Mouse (Mus musculus) MEL (cell line): ENCODE data around the gene Ppp4c.

ENCODE experiments used
- CHD2 ChIP-seq: IDR thresholded peaks from 2 replicates; pipeline ENCODE4 v1.6.1; 2011; ENCODE audit warnings: low read length, improper control_type of control experiment
- CTCF ChIP-seq, 3 experiments: IDR thresholded peaks in 2 of 3; conservative IDR thresholded peaks in 1 of 3; 2 replicates each; pipeline ENCODE4 v1.5.1; 2011 to 2012; ENCODE audit warnings: low read length in 3 of 3, low read depth in 2 of 3, mild to moderate bottlenecking in 2 of 3, improper control_type of control experiment in 1 of 3, inconsistent platforms in 1 of 3, mixed read lengths in 1 of 3, moderate library complexity in 1 of 3; ENCODE audit not compliant: control insufficient read depth in 1 of 3, insufficient read depth in 1 of 3, poor library complexity in 1 of 3, severe bottlenecking in 1 of 3
- ETS1 ChIP-seq: IDR thresholded peaks from 2 replicates; pipeline ENCODE4 v1.6.1; 2012; ENCODE audit warnings: low read depth, mild to moderate bottlenecking, inconsistent platforms, low read length, improper control_type of control experiment, moderate library complexity
- GATA1 ChIP-seq: IDR thresholded peaks from 2 replicates; pipeline ENCODE4 v1.6.1; 2011; ENCODE audit warnings: low read depth, low read length, improper control_type of control experiment
- MAX ChIP-seq: IDR thresholded peaks from 2 replicates; pipeline ENCODE4 v1.6.1; 2011; ENCODE audit warnings: low read length, improper control_type of control experiment
- MYC ChIP-seq: IDR thresholded peaks from 2 replicates; pipeline ENCODE4 v1.6.1; 2011; ENCODE audit warnings: low read depth, mild to moderate bottlenecking, low read length, improper control_type of control experiment, moderate library complexity
- NRF1 ChIP-seq: IDR thresholded peaks from 2 replicates; pipeline ENCODE4 v1.6.1; 2014; ENCODE audit warnings: low read depth, mild to moderate bottlenecking, inconsistent platforms, low read length, improper control_type of control experiment, moderate library complexity; ENCODE audit not compliant: poor library complexity, insufficient read depth, severe bottlenecking
- POLR2A ChIP-seq, 2 experiments: IDR thresholded peaks; 2 replicates each; pipeline ENCODE4 v1.6.1; 2011 to 2012; ENCODE audit warnings: low read length in 2 of 2, mild to moderate bottlenecking in 2 of 2, control low read depth in 1 of 2, improper control_type of control experiment in 1 of 2, low read depth in 1 of 2, moderate library complexity in 1 of 2; ENCODE audit not compliant: control insufficient read depth in 1 of 2, insufficient read depth in 1 of 2, poor library complexity in 1 of 2
- POLR2AphosphoS2 ChIP-seq: IDR thresholded peaks from 2 replicates; pipeline ENCODE4 v1.6.1; 2011; ENCODE audit warnings: low read length, improper control_type of control experiment
- POLR2AphosphoS5 ChIP-seq: IDR thresholded peaks from 2 replicates; pipeline ENCODE4 v1.6.1; 2012; ENCODE audit warnings: low read depth, borderline replicate concordance, mild to moderate bottlenecking, inconsistent platforms, low read length, moderate library complexity, mixed read lengths
- USF1 ChIP-seq: IDR thresholded peaks from 2 replicates; pipeline ENCODE4 v1.6.1; 2014; ENCODE audit warnings: low read depth, mild to moderate bottlenecking, inconsistent platforms, low read length, improper control_type of control experiment, moderate library complexity
- ZNF384 ChIP-seq: IDR thresholded peaks from 2 replicates; pipeline ENCODE4 v1.6.1; 2012; ENCODE audit warnings: low read depth, mild to moderate bottlenecking, inconsistent platforms, low read length, improper control_type of control experiment

DNA sequence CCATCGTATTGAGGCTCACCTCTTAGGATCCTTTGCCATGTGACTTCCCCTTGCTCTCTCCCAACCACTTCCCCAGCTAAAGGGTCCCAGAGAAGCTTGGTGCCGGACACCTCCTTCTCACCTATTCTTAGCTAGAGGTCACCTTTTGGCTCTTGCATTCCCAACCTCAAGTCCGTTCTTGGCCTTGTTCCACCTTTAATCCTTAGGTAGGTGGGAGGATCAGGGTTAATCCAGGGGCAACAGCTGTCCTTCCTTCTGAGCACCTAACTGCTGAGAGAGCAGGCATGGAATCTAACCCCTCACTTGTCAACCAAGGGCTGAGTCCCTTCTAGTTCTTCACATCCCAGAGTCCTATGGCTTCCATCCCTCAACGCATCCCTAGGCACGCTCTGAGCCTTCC lies 33.7 kb upstream of the Ppp4c start:
- no peak for TF ChIP-seq CTCF (IDR thresholded peaks at IDR 0.05 in 2 of 3, conservative IDR thresholded peaks at IDR 0.05 in 1 of 3; ENCODE audit: control insufficient read depth in 1 of 3, insufficient read depth in 1 of 3, low read depth in 2 of 3, low read length in 3 of 3, poor library complexity in 1 of 3, severe bottlenecking in 1 of 3)
- TF ChIP-seq MYC = no peak
- no peak for TF ChIP-seq MAX
- no peak for TF ChIP-seq USF1
- TF ChIP-seq POLR2A (IDR thresholded peaks at IDR 0.05; ENCODE audit: control insufficient read depth in 1 of 2, insufficient read depth in 1 of 2, low read depth in 1 of 2, low read length in 2 of 2, poor library complexity in 1 of 2) = no peak
- TF ChIP-seq ZNF384 = no peak
- no peak for TF ChIP-seq NRF1
- TF ChIP-seq POLR2AphosphoS2 = no peak
- no peak for TF ChIP-seq GATA1
- no peak for TF ChIP-seq CHD2
- TF ChIP-seq ETS1 = no peak
- no peak for TF ChIP-seq POLR2AphosphoS5
